Mouse (Mus musculus): Measurements from ENCODE around the gene Epb41.

The Epb41 gene

DNA sequence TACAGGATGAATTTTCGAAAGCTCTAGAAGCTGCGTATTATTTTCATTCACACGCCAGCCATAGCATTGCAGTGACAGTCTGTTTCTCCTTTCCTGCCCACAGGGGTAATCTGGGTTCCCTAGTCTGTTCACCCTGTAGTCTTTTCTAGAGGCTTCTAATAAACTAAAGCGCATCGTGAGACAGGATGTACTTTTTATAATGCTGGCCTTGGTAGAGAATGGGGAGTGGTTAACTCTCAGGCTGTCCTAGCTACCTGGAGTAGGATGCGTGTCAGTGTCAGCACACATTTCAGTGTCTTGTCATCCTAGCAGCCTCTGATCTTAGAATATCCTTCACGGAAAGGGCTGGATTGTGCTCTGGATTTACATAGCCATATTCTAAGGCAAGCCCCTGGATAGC lies 193.8 kb downstream of the Epb41 start:
- no peak for DNase-seq

DNA sequence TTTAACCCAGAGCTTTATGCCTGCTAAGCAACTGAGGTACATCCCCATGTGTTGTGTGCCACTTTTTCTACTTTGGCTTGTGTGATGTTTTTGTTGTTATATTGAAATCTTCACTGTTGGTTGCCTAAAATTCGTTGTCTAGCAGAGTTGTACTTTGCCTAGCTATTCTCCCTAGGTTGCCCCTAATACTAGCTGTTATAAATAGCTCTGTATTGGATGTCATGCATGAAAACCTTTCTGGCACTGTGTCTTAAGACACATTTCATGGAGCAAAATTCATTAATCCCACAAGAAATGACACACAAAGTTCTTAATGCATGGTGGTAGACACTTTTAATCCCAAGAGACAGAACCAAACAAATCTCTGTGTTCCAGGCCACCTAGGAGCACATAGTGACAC lies 195.4 kb downstream of the Epb41 start:
- no peak for DNase-seq

DNA sequence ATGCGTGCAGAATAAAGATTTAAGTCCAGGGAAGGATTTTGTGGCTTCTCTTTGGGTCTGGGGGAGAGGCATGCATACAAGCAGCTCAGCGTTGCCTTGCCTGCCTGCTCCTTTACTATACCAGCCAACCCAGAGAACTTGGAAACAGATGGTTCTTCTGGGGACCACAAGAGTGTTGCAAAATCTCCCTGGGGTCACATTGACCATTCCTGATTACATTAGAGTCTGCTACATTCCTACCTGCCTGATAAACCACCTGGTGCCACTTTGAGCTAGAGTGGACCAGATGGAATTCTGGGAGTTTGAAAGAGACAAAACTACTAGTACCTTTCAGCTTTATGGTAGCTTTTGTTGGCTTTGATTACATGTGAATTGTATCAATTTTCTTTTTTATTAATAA lies 198.3 kb downstream of the Epb41 start:
- no peak for DNase-seq

- no peak for DNase-seq
Measured at GRCm38 (mm10) chr4:131875242-131875641, 199.9 kb downstream of the Epb41 start.

GRCm38 (mm10) chr4:131874567-131874966 lies 200.6 kb downstream of the Epb41 start:
- DNase-seq = no peak

DNA sequence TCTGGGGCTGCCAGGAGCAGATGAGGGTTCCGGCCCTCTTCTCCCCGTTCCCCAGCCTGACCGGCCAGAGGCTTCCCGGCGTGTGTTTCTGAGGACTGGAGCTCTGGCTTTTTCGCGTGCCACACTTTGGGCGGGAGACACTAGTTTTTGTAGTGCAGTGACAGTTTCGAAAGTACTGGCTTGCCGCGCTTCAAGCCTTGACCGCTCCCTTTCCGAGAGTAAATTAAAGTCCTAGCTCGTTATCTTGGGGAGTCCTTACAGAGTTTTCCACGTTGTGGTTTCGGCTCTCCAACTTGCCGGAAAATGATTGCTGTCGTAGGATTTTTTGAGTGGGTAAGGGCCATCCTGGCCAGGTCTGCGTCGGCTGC lies 201.0 kb downstream of the Epb41 start:
- no peak for DNase-seq

Data from cerebellum, adult 11-12 months (tissue).